Mouse (Mus musculus) hindbrain, embryonic 13.5 days (tissue): Measurements from ENCODE around the gene Vapb. TPM values are rescaled to one million over a fixed set of nuclear protein-coding genes. Genes with fewer than 3 reads are reported as not detected.
"Not testable (repeated sequence)": the region's sequence is repeated elsewhere in the genome, so short reads cannot be mapped to it uniquely, and the experiment has no call there.

Experiments
- ATAC-seq: fragments of 200-750 bp; cut with Nextera tagmentation; 2 replicates; pipeline ENCODE4 v1.8.0; 2017; ENCODE audit warnings: moderate TSS enrichment; ENCODE audit not compliant: low FRiP score
- H3K27ac ChIP-seq: fragments of 300-500 bp; sonication (generic); 2 replicates; pipeline ENCODE4 v1.5.1; 2015; ENCODE audit warnings: inconsistent platforms, mild to moderate bottlenecking, moderate library complexity
- H3K27me3 ChIP-seq: fragments of 300-500 bp; sonication (generic); 2 replicates; pipeline ENCODE4 v1.6.1; 2015; ENCODE audit warnings: mild to moderate bottlenecking, inconsistent platforms
- H3K36me3 ChIP-seq: fragments of 300-500 bp; sonication (generic); 2 replicates; pipeline ENCODE4 v1.6.1; 2015; ENCODE audit warnings: mild to moderate bottlenecking, inconsistent platforms
- H3K4me1 ChIP-seq: fragments of 300-500 bp; sonication (generic); replicated peaks from 2 replicates; pipeline ENCODE4 v1.6.1; 2015; ENCODE audit warnings: inconsistent platforms
- H3K4me2 ChIP-seq: fragments of 300-500 bp; sonication (generic); 2 replicates; pipeline ENCODE4 v1.6.1; 2015; ENCODE audit warnings: inconsistent platforms, mild to moderate bottlenecking, moderate library complexity
- H3K4me3 ChIP-seq: fragments of 300-500 bp; sonication (generic); 2 replicates; pipeline ENCODE4 v1.5.1; 2015; ENCODE audit warnings: mild to moderate bottlenecking, inconsistent platforms
- H3K9ac ChIP-seq: fragments of 300-500 bp; sonication (generic); 2 replicates; pipeline ENCODE4 v1.6.1; 2015; ENCODE audit warnings: mild to moderate bottlenecking, inconsistent platforms
- H3K9me3 ChIP-seq: fragments of 300-500 bp; sonication (generic); 2 replicates; pipeline ENCODE4 v1.6.1; 2016; ENCODE audit warnings: inconsistent platforms
- WGBS: fragments of 180-500 bp; shearing (Covaris S2); methylation state at CpG from one replicate; pipeline ENCODE4 v1.1.7; 2015; 5-methylcytosine and 5-hydroxymethylcytosine counted together
- polyA plus RNA-seq: library from polyadenylated mRNA; unstranded; fragments of >200 nt; fragmentation: Nextera tagmentation; extraction: Ambion mirVana; gene quantifications from 2 replicates; pipeline ENCODE4 v1.2.1, GENCODE M21; 2015

Vapb gene
- polyA plus RNA-seq, 1 experiment from 2014 or later, result 13.3 TPM

GRCm38 (mm10) chr2:173714620-173715218 lies 22.6 kb upstream of the Vapb start:
- Histone ChIP-seq H3K4me3 (no peak overlapping the region), H3K9ac (peak overlapping the region; percentile 46; the same call in 1 of the 2 replicates), H3K9me3 (no peaks in the 10 kb centered on the region), H3K4me1 (peaks cover 35% of the 10 kb centered on the region), H3K27ac (peak overlapping the region; percentile 75), H3K4me2 (no peak overlapping the region), H3K36me3 (no peaks in the 10 kb centered on the region), H3K27me3 (no peaks in the 10 kb centered on the region)
- 20% methylated on average over 8 of the region's 8 CpGs for WGBS
- ATAC-seq, result peak; percentile 39; the same call in 1 of the 2 replicates

DNA sequence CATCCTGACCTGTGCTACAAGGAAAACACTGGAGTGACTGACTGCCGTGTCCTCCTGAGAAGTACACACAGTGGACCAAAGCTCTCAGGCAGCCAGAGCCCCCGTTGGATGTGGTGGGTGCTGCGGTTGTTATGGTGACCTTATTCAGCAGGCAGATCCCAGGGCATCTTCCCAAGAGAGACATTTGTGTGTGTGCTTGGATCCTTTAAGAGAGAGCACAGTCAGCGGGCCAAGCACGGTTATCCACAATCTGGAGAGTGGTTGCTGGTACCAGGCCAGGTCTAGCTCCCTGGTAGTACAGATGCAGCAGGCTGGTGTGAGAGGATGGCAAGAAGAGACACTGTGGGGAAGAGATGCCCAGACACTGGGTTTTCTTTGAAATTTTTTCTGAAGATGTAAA lies 20.3 kb upstream of the Vapb start:
- H3K9ac ChIP-seq, result no peak overlapping the region
- H3K4me1 ChIP-seq, result peaks cover 33% of the 10 kb centered on the region
- no peaks in the 10 kb centered on the region for H3K27me3 ChIP-seq
- WGBS, result 87% methylated on average over 5 of the region's 5 CpGs
- H3K4me2 ChIP-seq, result no peak overlapping the region
- H3K9me3 ChIP-seq, result no peaks in the 10 kb centered on the region
- no peak overlapping the region for H3K4me3 ChIP-seq
- no peak for ATAC-seq
- no peak overlapping the region for H3K27ac ChIP-seq
- H3K36me3 ChIP-seq, result no peaks in the 10 kb centered on the region

- not testable (repeated sequence) for H3K27me3 ChIP-seq, H3K9ac ChIP-seq, H3K4me3 ChIP-seq, H3K27ac ChIP-seq, ATAC-seq, H3K9me3 ChIP-seq, H3K36me3 ChIP-seq, H3K4me2 ChIP-seq
- 88% methylated on average over 6 of the region's 7 CpGs for WGBS
- peaks cover 13% of the 10 kb centered on the region for H3K4me1 ChIP-seq
Observed at GRCm38 (mm10) chr2:173719115-173719514, 18.2 kb upstream of the Vapb start, which contains the start of gene 1700010B08Rik. 1700010B08Rik (plus strand) TSS chr2:173719415.

DNA sequence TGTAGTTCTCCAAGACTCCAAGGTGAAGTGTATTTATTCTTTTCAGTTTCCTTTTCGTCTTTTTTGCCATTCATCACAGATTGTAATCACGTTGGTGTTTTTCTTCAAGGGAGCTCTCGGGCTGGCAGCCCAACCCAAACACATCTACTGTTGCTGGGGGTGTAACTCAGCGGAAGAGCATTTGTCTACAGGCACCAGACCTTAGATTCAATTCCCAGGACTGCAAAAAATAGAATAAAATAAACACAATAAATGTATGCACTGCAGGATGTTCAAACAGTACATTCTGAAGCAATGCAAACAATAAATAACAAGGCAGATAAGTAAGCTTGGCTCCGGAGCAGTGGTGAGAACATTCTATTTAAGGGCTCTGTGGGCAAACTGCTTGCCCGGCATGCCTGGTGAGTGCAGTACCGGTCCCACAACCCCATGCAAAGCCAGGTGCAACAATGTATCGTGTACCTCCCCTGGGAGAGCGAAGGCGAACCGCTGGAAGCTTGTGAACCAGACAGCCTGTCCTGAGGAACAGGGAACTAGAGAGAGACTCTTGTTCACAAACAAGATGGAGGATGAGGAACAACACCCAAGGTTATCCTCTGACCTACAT lies 15.0 kb upstream of the Vapb start:
- H3K36me3 ChIP-seq, result no peaks in the 10 kb centered on the region
- no peak overlapping the region for H3K4me3 ChIP-seq
- H3K9ac ChIP-seq, result no peak overlapping the region
- H3K27ac ChIP-seq, result no peak overlapping the region
- 69% methylated on average over 11 of the region's 11 CpGs for WGBS
- no peak for ATAC-seq
- peaks cover 4% of the 10 kb centered on the region for H3K4me1 ChIP-seq
- H3K4me2 ChIP-seq, result no peak overlapping the region
- no peaks in the 10 kb centered on the region for H3K9me3 ChIP-seq
- H3K27me3 ChIP-seq, result no peaks in the 10 kb centered on the region

DNA sequence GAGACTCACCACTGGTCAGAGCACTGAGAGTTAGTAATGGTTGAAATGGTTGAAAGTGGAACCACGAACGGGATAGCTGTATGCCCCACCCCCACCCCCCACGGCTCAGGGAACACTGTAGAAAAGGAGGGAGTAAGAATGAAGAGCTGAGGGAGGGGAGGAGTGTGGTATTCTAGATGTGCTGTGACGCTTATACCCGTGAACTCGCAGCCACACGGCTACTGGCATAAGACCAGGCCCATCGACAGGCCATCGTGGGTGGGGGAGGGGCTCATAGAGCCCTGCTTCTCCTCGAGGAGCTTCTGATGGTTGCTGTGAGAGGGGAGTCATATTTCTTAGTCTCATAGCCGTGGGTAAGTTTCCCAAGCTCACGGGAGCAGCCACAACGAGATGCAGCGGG lies 12.9 kb upstream of the Vapb start:
- H3K9ac ChIP-seq, result no peak overlapping the region
- WGBS, result 17% methylated on average over 14 of the region's 14 CpGs
- no peaks in the 10 kb centered on the region for H3K27me3 ChIP-seq
- H3K36me3 ChIP-seq, result no peaks in the 10 kb centered on the region
- no peak overlapping the region for H3K4me2 ChIP-seq
- ATAC-seq, result peak; percentile 44
- no peaks in the 10 kb centered on the region for H3K9me3 ChIP-seq
- no peak overlapping the region for H3K4me3 ChIP-seq
- H3K27ac ChIP-seq, result no peak overlapping the region
- peaks cover 4% of the 10 kb centered on the region for H3K4me1 ChIP-seq

DNA sequence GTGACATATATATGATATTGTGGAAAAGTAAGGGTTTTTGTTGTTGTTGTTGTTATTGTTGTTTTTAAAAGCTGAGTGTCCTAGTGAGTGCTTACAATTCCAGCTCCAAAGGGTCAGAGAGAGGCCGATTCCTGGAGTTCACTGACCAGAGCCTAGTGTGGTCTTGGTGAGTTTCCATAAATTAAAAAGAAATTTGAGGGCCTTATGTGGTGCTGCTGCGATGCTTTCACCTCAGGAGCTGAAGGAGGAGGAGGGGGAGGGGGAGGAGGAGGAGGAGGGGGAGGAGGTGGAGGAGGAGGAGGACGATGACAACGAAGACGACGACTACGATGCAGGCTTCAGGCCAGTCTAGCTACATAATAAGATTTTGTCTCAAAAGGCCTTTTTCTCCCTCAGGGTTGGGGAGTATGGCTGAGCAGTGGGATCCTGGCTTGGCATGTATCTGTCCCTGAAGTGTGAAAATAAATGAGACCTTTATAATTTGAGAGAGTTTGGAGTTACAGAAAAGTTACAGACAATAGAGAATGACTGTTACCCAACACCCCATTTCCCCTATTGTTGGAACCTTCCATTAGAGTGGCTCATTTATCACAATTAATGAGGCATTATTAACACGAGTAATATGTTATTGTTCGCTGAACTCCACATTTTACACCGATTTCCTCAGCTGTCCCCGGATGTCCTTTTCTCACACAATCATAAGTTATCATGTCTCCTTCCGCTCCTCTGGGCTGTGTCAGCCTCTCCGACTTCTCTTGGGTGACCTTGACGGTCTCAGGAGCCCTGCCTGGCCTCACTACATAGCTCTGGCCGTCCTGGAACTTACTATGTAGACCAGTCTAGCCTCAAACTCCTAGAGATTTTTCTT lies 12.1 kb upstream of the Vapb start:
- 33% methylated on average over 15 of the region's 15 CpGs for WGBS
- no peaks in the 10 kb centered on the region for H3K9me3 ChIP-seq
- H3K4me2 ChIP-seq, result no peak overlapping the region

GRCm38 (mm10) chr2:173725819-173726218 lies 11.5 kb upstream of the Vapb start:
- Histone ChIP-seq H3K36me3 (no peaks in the 10 kb centered on the region), H3K9ac (no peak overlapping the region), H3K4me2 (no peak overlapping the region), H3K4me3 (no peak overlapping the region), H3K27ac (no peak overlapping the region), H3K4me1 (peaks cover 13% of the 10 kb centered on the region), H3K9me3 (no peaks in the 10 kb centered on the region), H3K27me3 (no peaks in the 10 kb centered on the region)
- no peak for ATAC-seq
- 78% methylated on average over 4 of the region's 4 CpGs for whole genome bisulfite sequencing

More for the DNA sequence above, 12.1 kb upstream of the Vapb start:
- H3K27me3 ChIP-seq, result no peaks in the 10 kb centered on the region
- no peak overlapping the region for H3K27ac ChIP-seq
- H3K9ac ChIP-seq, result no peak overlapping the region
- H3K4me3 ChIP-seq, result no peak overlapping the region
- H3K4me1 ChIP-seq, result peaks cover 6% of the 10 kb centered on the region
- ATAC-seq, result no peak
- H3K36me3 ChIP-seq, result no peaks in the 10 kb centered on the region

GRCm38 (mm10) chr2:173730444-173730966 lies 6.8 kb upstream of the Vapb start:
- H3K4me3 ChIP-seq, result no peak overlapping the region
- H3K27ac ChIP-seq, result peak overlapping the region; percentile 53
- H3K36me3 ChIP-seq, result no peaks in the 10 kb centered on the region
- peak overlapping the region; percentile 11; the same call in 1 of the 2 replicates for H3K4me2 ChIP-seq
- no peaks in the 10 kb centered on the region for H3K9me3 ChIP-seq
- 3% methylated on average over 9 of the region's 9 CpGs for WGBS
- H3K9ac ChIP-seq, result no peak overlapping the region
- peak; percentile 79 for ATAC-seq
- no peaks in the 10 kb centered on the region for H3K27me3 ChIP-seq
- peaks cover 24% of the 10 kb centered on the region for H3K4me1 ChIP-seq

- Histone ChIP-seq H3K9me3 (no peaks in the 10 kb centered on the region), H3K36me3 (0 out of 2 replicates have a peak, but pooled peaks cover 5% of the 10 kb centered on the region), H3K4me3 (no peak overlapping the region), H3K4me2 (no peak overlapping the region), H3K27ac (no peak overlapping the region), H3K9ac (no peak overlapping the region), H3K4me1 (peaks cover 40% of the 10 kb centered on the region), H3K27me3 (no peaks in the 10 kb centered on the region)
- 58% methylated on average over 2 of the region's 2 CpGs for whole genome bisulfite sequencing
- ATAC-seq, result no peak
Observed at GRCm38 (mm10) chr2:173734426-173734825, 2.9 kb upstream of the Vapb start.

- WGBS, result 89% methylated on average over 9 of the region's 9 CpGs
- H3K4me3 ChIP-seq, result peak overlapping the region; percentile 73
- H3K36me3 ChIP-seq, result 0 out of 2 replicates have a peak, but pooled peaks cover 5% of the 10 kb centered on the region
- H3K4me2 ChIP-seq, result peak overlapping the region; percentile 76
- H3K9ac ChIP-seq, result peak overlapping the region; percentile 88
- H3K9me3 ChIP-seq, result no peaks in the 10 kb centered on the region
- ATAC-seq, result no peak
- peaks cover 46% of the 10 kb centered on the region for H3K4me1 ChIP-seq
- no peaks in the 10 kb centered on the region for H3K27me3 ChIP-seq
- no peak overlapping the region for H3K27ac ChIP-seq
Observed at GRCm38 (mm10) chr2:173738232-173738631, 921 bp downstream of the Vapb start.

DNA sequence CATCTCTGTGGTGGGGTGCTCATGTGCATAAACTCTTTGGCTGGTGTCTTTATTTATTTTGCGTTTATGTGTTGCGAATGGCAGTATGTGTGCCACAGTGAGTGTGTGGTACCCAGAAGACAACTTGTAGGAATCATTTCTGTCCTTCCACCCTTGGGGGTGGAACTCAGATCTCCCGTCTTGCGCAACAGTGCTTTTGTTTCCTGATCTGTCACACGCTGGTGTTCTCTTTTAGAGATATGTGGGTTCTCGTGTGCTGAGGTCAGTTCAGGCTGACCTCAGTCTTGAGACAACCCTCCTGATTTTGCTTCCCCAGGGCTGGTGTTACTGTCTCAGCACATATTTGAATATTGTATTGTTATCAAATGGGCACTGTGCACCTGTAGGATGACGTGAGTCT lies 1.8 kb downstream of the Vapb start:
- no peaks in the 10 kb centered on the region for H3K9me3 ChIP-seq
- H3K9ac ChIP-seq, result no peak overlapping the region
- no peak overlapping the region for H3K4me3 ChIP-seq
- WGBS, result 91% methylated on average over 7 of the region's 7 CpGs
- H3K27me3 ChIP-seq, result no peaks in the 10 kb centered on the region
- ATAC-seq, result no peak
- 0 out of 2 replicates have a peak, but pooled peaks cover 5% of the 10 kb centered on the region for H3K36me3 ChIP-seq
- no peak overlapping the region; the same call in 1 of the 2 replicates for H3K4me2 ChIP-seq
- H3K27ac ChIP-seq, result no peak overlapping the region
- H3K4me1 ChIP-seq, result peaks cover 44% of the 10 kb centered on the region

- no peak overlapping the region for H3K4me2 ChIP-seq
- ATAC-seq, result no peak
- H3K9ac ChIP-seq, result no peak overlapping the region
- H3K27me3 ChIP-seq, result no peaks in the 10 kb centered on the region
- H3K27ac ChIP-seq, result no peak overlapping the region
- peaks cover 44% of the 10 kb centered on the region for H3K4me1 ChIP-seq
- H3K9me3 ChIP-seq, result peaks cover 4% of the 10 kb centered on the region; the same call in 1 of the 2 replicates
- H3K36me3 ChIP-seq, result peaks cover 18% of the 10 kb centered on the region
- H3K4me3 ChIP-seq, result no peak overlapping the region
- WGBS, result 64% methylated on average over 13 of the region's 13 CpGs
Observed at GRCm38 (mm10) chr2:173742090-173742489, 4.8 kb downstream of the Vapb start.
